Mouse (Mus musculus) liver, adult (tissue): ENCODE data around the gene Cisd1.

Experiments
- GATA4 ChIP-seq: IDR thresholded peaks from 2 replicates; pipeline ENCODE4 v1.6.1; 2014; ENCODE audit warnings: mild to moderate bottlenecking, low read length; ENCODE audit not compliant: insufficient replicate concordance

The Cisd1 gene

DNA sequence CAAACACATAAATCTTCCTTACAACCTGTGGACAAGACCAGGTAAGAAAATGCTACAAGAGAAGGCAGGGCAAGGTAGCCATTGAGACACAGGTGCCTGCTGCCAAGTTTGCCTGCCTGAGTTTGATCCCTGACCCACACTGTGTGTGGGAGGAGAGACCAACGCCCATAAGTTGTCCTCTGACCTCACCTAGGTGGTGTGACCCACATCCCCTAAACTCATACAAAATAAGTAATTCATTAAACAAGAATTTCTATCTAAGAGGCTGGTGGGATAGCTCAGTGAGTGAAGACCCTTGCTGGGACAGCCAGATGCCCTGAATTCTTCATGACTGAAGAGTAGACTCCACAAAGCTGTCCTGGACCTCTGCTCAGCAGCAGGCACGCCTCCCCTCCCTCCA lies 4.6 kb downstream of the Cisd1 start:
- TF ChIP-seq GATA4, result no peak

DNA sequence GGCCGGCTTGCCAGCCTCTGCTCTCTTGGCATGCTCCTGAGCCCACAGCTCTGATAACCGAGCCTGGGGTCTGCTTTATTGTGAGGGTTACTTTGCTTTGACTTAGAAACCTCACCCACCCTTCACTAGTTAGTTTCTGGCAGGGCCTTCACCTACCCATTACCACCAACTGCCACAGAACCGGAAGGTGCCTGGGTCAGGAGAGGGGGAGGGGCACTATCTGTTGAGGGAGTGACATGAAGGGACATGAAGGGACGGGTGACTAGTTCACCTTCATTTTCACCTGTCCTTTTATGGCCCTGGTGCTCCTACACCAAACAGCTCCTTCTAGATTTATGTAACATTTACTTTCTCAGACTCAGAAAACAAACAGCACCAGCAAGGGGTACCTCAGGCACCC lies 5.3 kb downstream of the Cisd1 start:
- TF ChIP-seq GATA4, result no peak

DNA sequence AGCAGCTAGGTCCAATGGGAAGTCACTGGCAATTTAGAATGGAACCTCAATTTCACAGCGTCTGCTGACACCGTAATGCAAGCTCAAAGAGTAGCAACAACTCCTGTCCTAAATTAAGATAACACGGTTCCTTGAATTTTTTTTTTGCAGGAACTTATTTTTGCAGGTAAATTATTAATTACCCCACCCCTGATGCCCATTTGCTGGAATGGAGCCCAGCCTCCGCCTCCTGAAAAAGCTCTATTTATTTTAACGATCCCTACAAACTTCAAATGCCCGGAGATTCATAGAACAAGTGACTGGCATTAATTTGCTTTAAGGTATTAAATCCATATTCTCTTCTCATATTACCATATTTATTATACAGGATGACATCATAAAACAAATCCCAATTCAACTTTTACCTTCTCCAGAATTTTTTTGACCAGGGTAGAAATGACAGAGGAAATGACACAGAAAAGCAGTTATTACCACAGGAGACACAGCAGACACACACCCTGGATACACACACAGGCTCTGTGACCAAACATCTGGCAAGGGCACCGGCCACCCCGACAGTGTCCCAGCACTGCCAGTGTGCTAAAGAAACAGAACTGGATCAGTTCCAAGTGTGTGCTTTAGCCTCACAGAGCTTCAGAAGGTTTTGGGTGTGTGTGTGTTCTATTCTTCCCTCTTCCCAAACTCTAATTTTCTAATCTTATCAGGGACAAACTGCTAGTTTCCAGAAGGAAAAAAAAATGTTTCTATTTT lies 6.4 kb downstream of the Cisd1 start:
- TF ChIP-seq GATA4, result 0 out of 2 replicates have a peak, but pooled peaks have one; percentile 13

DNA sequence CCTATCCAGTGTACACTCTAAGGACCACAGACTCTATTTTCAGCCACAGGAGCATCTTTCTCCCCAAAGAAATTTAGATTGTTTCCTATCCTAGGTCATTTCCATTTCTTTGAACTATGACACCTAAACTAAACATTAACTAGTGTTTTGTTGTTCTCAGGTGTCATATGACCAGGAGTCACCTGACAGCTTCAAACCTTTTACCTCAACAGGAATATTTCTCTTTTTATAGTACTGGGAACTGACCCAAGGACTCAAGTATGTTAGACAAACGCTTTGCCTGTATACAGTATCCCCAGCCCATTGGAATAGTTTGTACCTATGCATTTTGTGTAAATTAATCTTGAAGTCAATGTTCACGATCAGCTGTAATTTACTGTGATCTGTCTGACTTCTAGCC lies 7.0 kb downstream of the Cisd1 start:
- no peak for TF ChIP-seq GATA4

DNA sequence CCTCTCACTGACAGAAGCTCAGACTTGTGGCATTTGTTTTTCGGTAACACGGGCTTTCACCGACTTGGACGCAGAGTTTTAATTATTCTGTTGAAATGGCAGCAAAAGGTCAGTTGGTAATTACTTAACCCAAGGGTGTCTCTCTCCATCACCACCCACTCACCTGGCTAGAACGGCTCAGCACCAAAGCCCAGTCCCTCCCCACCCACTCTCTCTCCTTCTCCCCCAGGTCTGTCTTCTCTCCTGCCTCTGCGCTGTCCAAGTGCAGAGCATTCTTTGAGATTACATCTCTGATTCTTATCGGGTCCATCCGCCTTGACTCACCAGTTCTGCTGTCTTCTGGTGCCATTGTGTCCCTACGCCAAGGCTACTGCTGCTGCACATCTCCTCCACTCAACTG lies 11.9 kb downstream of the Cisd1 start:
- no peak for TF ChIP-seq GATA4

DNA sequence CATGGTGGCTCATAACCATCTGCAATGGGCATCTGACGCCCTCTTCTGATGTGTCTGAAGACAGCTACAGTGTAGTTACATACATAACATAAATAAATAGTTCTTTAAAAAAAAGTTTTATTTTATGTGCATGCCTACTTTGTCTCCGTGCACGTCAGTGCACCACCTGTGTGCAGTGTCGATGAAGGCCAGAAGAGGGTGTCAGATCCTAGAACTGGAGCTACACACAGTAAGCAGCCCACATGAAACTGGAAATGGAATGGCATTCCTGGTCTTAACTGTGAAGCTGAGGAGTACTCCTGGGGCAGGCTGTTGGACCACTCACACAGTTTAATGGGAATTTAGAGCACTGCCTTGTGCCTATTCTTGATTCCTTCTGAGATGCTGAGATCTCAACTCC lies 12.4 kb downstream of the Cisd1 start:
- TF ChIP-seq GATA4, result no peak

DNA sequence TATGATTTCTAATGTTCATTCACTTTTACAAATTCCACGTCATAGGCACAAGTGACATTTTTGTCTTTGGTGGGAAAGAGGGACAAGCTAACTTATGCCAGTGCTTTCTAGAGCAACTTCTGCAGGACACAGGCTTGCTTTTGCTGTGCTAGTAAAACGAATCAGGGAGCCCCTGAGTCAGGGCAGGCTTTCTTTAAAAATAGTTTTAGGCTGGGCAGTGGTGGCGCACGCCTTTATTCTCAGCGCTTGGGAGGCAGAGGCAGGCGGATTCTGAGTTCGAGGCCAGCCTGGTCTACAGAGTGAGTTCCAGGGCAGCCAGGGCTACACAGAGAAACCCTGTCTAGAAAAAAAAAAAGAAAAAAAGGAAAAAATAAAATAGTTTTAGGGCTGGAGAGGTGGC lies 12.8 kb downstream of the Cisd1 start:
- no peak for TF ChIP-seq GATA4

DNA sequence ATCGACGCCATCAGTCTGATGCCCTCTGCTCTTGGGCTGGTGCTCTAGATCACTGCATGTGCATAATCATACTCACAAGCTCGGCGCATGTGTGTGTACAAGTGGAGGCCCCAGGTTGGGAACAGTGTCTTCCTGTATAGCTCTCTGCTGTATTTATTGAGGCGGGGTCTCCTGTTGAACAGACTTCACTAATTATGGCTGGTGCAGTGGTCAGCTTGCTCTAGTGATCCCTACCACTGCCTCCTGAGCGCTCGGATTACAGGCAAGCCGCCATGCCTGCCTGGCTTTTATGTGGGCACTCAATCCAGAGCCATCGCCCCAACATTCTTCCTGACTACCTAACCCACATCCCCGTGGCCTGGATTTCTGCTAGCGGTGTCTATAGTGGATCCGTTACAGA lies 14.7 kb downstream of the Cisd1 start:
- no peak for TF ChIP-seq GATA4

DNA sequence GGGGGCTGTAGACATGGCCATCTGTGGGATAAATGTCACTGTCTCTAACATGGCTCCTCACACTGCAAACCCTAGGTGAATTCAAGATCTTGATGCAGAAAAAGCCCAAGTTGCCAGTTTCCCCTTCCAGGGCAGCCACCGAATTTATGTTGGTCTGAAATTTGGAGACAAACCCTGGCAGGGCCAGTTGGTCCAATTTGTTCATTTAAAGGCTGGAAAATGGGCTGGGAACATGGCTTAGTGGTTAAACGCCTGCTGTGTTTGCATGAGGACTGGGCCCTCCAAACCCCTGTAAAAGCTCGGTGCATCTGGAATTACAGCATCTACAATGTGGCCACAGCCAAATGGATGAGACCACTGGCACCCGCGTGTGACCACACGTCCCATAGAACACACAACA lies 15.5 kb downstream of the Cisd1 start:
- TF ChIP-seq GATA4, result no peak

DNA sequence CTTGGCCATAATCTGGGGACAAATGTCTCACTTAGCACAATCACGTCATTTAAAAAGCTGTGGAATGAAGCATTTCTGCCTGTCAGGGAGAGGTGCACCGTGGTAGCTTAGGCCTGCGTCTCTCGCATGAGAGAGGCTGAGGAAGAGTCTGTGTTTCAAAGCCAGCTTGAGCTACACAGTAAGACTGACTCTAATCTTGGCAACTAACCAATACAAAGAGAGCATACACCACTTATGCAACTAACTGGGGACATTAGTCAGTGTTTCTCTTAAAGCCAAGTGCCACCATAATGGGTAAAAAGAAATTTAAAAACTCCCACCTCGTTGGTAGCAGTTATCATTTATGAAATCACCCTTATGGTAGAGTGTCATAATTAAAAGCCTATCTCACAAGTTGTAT lies 15.9 kb downstream of the Cisd1 start:
- TF ChIP-seq GATA4, result no peak

DNA sequence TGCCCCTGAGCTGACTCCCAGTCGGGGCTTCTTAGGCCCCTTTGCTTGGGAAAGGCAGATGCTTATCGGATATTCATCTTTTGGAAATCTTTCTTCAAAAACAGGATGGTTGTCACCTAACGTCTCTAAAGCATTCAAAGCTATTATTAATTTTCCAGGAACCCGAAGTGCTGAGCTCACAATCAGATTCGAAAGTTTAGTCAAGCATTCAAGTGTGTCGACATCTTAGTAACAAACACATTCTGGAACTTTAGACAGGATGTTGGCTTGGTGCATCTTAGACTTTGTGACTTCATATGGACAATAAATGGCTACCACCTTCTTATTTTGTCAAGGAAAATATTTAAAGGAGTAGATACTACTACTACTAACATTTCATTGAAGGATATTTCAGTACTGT lies 16.4 kb downstream of the Cisd1 start:
- TF ChIP-seq GATA4, result no peak

DNA sequence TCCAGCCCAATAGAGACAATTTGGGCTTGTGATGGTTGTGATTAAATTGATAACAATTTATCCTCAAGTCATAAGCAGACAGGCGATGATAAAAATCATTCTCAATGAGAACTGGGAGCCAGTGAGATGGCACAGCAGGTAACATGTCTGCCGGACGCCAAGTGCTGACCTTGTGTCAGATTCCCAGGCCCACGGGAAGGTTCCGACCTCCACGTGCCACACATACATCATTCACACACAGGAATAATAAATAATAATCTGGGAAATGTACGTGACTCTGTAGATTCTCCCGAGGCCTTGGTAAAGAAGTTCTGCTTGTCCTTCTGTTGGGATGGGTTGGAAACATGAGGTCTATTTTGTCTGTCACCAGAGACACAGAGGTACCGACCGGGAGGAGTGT lies 17.4 kb downstream of the Cisd1 start:
- no peak for TF ChIP-seq GATA4

DNA sequence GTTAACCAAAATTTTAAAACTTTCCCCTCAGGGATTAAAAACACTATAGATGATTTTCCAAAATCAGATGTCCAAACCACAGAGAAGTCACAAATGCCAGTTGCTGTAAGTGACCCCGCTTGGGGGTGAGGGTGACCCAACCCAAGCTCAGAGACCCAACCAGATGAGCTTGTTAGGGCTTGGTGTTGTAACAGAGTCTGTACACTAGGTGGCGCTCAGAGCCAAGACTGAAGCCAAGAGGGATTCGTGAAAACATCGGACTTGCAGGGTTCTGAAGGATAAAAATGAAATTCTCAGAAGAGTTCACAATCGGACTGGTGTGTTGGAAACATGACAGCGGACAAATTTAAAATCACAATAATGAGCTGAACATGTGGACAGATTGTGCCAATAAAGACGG lies 18.0 kb downstream of the Cisd1 start:
- no peak for TF ChIP-seq GATA4

DNA sequence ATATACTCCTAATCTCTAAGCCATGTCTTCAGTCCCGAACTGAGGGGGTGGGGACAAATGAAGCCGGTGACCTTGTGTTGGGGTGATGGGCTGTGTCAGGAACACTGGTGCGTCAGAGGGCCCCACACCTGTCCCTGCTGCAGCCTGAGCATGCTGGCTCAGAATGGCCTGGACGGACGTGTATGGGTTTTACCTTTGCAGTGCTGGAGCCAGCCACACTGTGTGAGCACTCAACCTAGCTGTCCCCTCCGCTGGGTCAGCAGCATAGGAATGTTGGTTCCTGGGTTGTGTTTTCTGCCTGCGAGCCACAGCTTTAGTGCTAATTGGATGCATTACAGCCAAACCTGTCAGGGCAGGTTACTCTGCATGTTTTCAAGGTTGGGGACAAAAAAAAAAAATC lies 18.6 kb downstream of the Cisd1 start:
- TF ChIP-seq GATA4, result no peak

DNA sequence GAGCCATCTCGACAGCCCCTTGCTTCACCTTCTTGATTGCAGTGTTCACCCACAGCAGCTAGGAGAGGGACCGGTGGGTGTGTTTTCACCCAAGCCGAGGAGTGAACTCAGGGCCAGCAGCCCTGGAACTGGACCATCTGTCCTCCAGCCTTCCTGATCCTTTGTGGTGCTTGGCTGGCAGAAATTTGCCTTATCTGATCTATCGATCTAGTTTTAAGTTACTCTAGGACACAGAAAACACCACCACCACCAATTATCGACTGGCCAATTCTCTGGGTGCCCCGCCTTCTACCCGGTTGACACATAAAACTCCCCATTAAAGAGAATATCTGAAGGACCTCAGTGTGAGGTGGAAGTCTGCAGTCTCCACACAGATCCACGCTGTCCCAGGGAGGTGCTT lies 21.1 kb downstream of the Cisd1 start:
- peak; percentile 95 for TF ChIP-seq GATA4

DNA sequence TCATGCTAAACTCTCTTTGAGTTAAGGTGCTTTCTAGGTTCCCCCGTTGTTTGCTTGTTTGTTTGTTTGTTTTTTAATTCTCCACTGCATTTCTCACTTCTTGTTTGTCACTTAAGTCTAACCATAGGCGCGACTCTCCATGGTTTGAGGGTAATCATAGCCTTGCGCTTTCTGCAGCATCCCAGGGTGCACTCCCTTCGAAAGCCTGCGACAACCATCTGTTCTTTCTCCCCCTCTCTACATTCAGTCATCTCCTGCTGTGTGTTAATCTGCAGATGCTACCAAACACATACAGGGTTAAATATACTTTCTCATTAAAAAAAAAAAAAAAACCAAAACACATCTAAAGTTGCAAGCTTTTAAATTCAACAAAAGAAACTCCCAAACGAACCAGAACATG lies 28.3 kb downstream of the Cisd1 start:
- no peak for TF ChIP-seq GATA4

DNA sequence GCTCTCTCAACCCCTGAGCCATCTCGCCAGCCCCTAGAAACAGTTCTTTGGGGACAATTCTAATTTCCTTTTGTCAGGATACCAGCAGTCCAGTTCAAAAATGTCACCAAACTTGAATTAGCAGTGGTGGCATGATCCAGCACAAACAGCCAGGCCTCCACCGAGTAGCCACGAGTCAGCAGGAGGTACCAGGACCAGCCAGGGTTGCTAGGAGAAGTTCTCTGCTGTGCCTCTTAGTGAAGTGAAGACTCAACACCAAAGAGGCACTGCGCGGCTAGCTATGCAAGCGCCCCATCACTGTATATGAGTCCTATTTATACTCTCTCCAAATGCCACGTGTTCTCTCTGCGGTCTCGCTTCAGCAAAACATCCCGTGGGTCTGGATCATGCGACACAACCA lies 28.7 kb downstream of the Cisd1 start:
- no peak for TF ChIP-seq GATA4

DNA sequence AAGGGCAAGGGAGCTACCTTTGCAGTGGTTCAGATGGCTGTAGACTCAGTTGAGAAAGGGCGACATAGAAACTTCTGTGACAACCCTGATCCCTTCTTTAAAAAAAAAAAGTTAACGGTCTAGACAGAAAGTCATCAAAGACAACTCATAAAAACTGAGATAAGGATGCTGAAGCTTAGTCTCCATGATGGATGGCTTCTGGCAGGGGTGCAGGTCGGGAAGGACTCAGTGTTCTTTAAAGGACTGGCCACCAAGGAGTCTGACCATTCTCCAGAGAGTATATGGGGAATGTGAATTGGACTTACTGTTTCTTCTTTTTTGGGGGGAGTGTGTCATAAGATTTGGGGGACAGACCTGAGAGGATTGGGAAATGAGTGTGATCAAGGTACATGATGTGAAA lies 30.2 kb downstream of the Cisd1 start:
- TF ChIP-seq GATA4, result no peak

DNA sequence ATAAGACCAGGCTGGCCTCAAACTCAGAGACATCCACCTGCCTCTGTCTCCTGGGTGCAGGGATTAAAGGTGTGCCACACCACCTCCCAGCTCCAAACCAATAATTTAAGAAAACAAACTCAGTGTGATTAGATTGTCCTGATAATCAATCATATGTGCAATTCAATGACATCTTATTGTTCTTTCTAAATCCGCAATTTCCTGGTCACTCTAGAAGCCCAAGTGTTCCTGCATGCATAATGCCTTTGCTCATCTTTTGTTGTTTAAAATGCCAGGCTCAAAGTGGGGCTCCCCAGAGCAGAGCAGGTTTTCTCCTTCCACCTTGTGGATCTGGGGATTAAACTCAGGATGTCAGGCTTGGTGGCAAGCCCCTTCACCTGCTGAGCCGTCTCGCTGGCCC lies 34.5 kb downstream of the Cisd1 start:
- TF ChIP-seq GATA4, result no peak
